Mouse (Mus musculus): ENCODE data around the gene Ggta1. TPM values are rescaled to one million over a fixed set of nuclear protein-coding genes. Genes with fewer than 3 reads are reported as not detected.

The Ggta1 gene
- total and polyA plus RNA-seq, 3 experiments: 40.5 to 55.8 (median 46.9) TPM

DNA sequence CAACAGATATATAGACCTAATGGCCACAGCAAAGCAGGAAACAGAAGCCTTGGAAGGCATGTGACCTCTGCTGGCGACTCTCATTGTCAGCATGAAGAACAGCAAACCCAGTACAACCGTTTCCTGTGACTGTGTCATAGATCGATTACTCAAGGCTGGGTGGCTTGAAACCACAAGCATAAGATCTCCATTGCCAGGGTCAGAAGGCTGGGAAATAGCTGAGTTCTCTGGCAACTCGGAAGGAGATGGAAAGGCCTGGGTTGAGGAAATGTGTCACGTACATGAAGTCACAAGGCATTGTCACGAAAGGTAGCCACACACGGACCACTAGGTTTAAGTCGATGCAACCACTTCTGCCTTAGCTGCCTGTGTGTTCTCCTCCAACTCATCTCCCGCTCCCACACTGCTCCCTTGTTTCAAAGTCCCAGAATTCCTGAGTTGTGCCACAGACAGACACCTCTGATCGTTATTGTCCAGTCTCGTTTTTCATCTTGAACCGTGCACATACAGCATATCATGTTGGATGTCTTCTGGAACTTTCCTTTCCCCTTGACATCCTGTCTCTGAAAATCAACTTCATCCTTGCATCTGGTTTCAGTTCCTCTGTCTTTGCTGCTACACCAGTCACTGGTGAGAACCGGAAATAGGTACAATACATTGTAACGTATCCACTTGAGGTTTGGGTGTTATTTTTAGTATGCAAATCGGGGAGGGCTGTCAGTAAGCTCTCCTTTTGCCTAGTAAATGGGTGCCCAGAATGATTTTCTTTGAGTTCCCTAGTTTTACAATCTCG is 32.7 kb upstream of the Ggta1 start:
- Histone ChIP-seq H3K36me3 (replicated peaks in 1 of 2; ENCODE audit: control insufficient read depth in 1 of 2, insufficient read depth in 1 of 2, low read length in 1 of 2) (no peaks in the 10 kb centered on the region), H3K4me3 (replicated peaks in 1 of 3; ENCODE audit: low read depth in 2 of 3, low read length in 2 of 3, poor library complexity in 1 of 3) (peak overlapping the region in 2 of 3 experiments; percentile 21 to 48), H3K9ac (ENCODE audit: insufficient read depth, low read depth) (peak overlapping the region; percentile 45), H3K79me2 (replicated peaks; ENCODE audit: control insufficient read depth, extremely low read depth, insufficient read depth, poor library complexity, severe bottlenecking) (no peaks in the 10 kb centered on the region), H3K4me2 (ENCODE audit: insufficient read depth, low read depth, poor library complexity, severe bottlenecking) (peak overlapping the region; percentile 79), H3K4me1 (ENCODE audit: control insufficient read depth in 1 of 2, insufficient read depth in 2 of 2) (peaks cover 20 to 52% of the 10 kb centered on the region in 2 experiments), H3K9me3 (replicated peaks; ENCODE audit: low read length) (peaks cover 10% of the 10 kb centered on the region), H3K27ac (ENCODE audit: insufficient read depth, low read depth) (peak overlapping the region; percentile 100), H3K27me3 (replicated peaks) (no peaks in the 10 kb centered on the region)
- in situ Hi-C loops (cut with MboI; ENCODE audit: low pct_ligation_motif_present, low pct_unique_long_range_greater_than_20kb, low sequenced_read_pairs) (loop anchor here (5.0 kb wide), 1 partner anchor 33 kb away; the partner anchor contains the start of gene Ggta1), dilution Hi-C loops (cut with MboI; ENCODE audit: extremely low pct_ligation_motif_present, extremely low pct_unique_long_range_greater_than_20kb, low sequenced_read_pairs) (no loop called here)
- TF ChIP-seq NELFE (IDR thresholded peaks at IDR 0.05; ENCODE audit: low read depth, low read length) (peak; percentile 56; the same call in 1 of the 2 replicates), BHLHE40 (IDR thresholded peaks at IDR 0.05; ENCODE audit: low read depth, low read length) (peak; percentile 90), TBP (conservative IDR thresholded peaks at IDR 0.05; ENCODE audit: low read depth, low read length) (peak; percentile 68), HCFC1 (IDR thresholded peaks at IDR 0.05; ENCODE audit: low read depth, low read length) (peak; percentile 22; the same call in 1 of the 2 replicates), NRF1 (IDR thresholded peaks at IDR 0.05; ENCODE audit: low read depth, low read length) (no peak), ZKSCAN1 (IDR thresholded peaks at IDR 0.05; ENCODE audit: borderline replicate concordance, low read depth, low read length) (no peak), ETS1 (conservative IDR thresholded peaks at IDR 0.05; ENCODE audit: low read depth, low read length) (peak; percentile 98), POLR2A (IDR thresholded peaks at IDR 0.05; ENCODE audit: low read depth, low read length) (no peak; the same call in 1 of the 2 replicates), ZMIZ1 (IDR thresholded peaks at IDR 0.05; ENCODE audit: low read depth, low read length) (no peak), MEF2A (IDR thresholded peaks at IDR 0.05; ENCODE audit: borderline replicate concordance, low read depth, low read length) (peak; percentile 99), CTCF (conservative IDR thresholded peaks at IDR 0.05 in 1 of 2, IDR thresholded peaks at IDR 0.05 in 1 of 2; ENCODE audit: low read depth in 2 of 2, low read length in 2 of 2) (peak in 1 of 2 experiments; percentile 65; a peak in 2 of 4 replicates), USF2 (conservative IDR thresholded peaks at IDR 0.05; ENCODE audit: low read depth, low read length) (peak; percentile 27), IRF4 (IDR thresholded peaks at IDR 0.05; ENCODE audit: low read depth, low read length) (peak; percentile 99), SMC3 (IDR thresholded peaks at IDR 0.05; ENCODE audit: low read depth, low read length) (peak; percentile 66), CHD2 (IDR thresholded peaks at IDR 0.05; ENCODE audit: low read length) (peak; percentile 83), ELF1 (IDR thresholded peaks at IDR 0.05; ENCODE audit: low read depth, low read length) (peak; percentile 64; the same call in 1 of the 2 replicates), POLR2AphosphoS2 (IDR thresholded peaks at IDR 0.05; ENCODE audit: low read depth, low read length) (no peak), MYC (IDR thresholded peaks at IDR 0.05; ENCODE audit: low read depth, low read length) (peak; percentile 50), USF1 (IDR thresholded peaks at IDR 0.05; ENCODE audit: low read depth, low read length) (peak; percentile 26), EP300 (IDR thresholded peaks at IDR 0.05; ENCODE audit: low read length) (peak; percentile 98), RCOR1 (conservative IDR thresholded peaks at IDR 0.05; ENCODE audit: low read depth, low read length) (peak; percentile 30; the same call in 1 of the 2 replicates), JUND (conservative IDR thresholded peaks at IDR 0.05; ENCODE audit: low read depth, low read length) (peak; percentile 51), RAD21 (IDR thresholded peaks at IDR 0.05; ENCODE audit: low read depth, low read length) (peak; percentile 67), MAFK (IDR thresholded peaks at IDR 0.05; ENCODE audit: insufficient replicate concordance, low read length) (peak; percentile 69), JUN (IDR thresholded peaks at IDR 0.05; ENCODE audit: insufficient read depth, low read depth, low read length) (no peak; the same call in 1 of the 2 replicates), MAZ (IDR thresholded peaks at IDR 0.05; ENCODE audit: low read depth, low read length) (0 out of 2 replicates have a peak, but pooled peaks have one; percentile 43), TCF12 (IDR thresholded peaks at IDR 0.05; ENCODE audit: low read depth, low read length) (peak; percentile 97)
- peak; percentile 96 for DNase-seq (ENCODE audit: extremely low read depth)

Data from CH12.LX (cell line).